Mouse (Mus musculus): ENCODE results near the gene Mier1. TPM values are rescaled to one million over a fixed set of nuclear protein-coding genes. Genes with fewer than 3 reads are reported as not detected.
"Not testable (repeated sequence)": the region's sequence is repeated elsewhere in the genome, so short reads cannot be mapped to it uniquely, and the experiment has no call there.

The Mier1 gene
- total RNA-seq, 2 experiments from 2014 or later = 42.9 to 46.6 TPM

GRCm38 (mm10) chr4:103166198-103166597 lies 52.0 kb downstream of the Mier1 start:
- not testable (repeated sequence) for DNase-seq

- no peak for DNase-seq
These were observed 57.1 kb downstream of the Mier1 start for GRCm38 (mm10) chr4:103171256-103171655.

- no peak for DNase-seq
These were observed 59.3 kb downstream of the Mier1 start for GRCm38 (mm10) chr4:103173507-103173906.

GRCm38 (mm10) chr4:103174001-103174400 lies 59.8 kb downstream of the Mier1 start:
- no peak for DNase-seq

GRCm38 (mm10) chr4:103177681-103178080 lies 63.5 kb downstream of the Mier1 start:
- no peak for DNase-seq

- peak; percentile 57 for DNase-seq
These were observed 64.6 kb downstream of the Mier1 start for GRCm38 (mm10) chr4:103178635-103179318.

GRCm38 (mm10) chr4:103179581-103179980 lies 65.4 kb downstream of the Mier1 start:
- DNase-seq = no peak

- DNase-seq = no peak
These were observed 66.2 kb downstream of the Mier1 start for GRCm38 (mm10) chr4:103180300-103180888.

GRCm38 (mm10) chr4:103188786-103189640 lies 74.8 kb downstream of the Mier1 start:
- DNase-seq = no peak

- no peak for DNase-seq
These were observed 78.2 kb downstream of the Mier1 start for GRCm38 (mm10) chr4:103192421-103192820.

GRCm38 (mm10) chr4:103197401-103197800 lies 83.2 kb downstream of the Mier1 start:
- DNase-seq = no peak

- no peak for DNase-seq
These were observed 84.9 kb downstream of the Mier1 start for GRCm38 (mm10) chr4:103199086-103199485.

- DNase-seq = no peak
These were observed 85.9 kb downstream of the Mier1 start for GRCm38 (mm10) chr4:103200046-103200445.

- no peak for DNase-seq
These were observed 89.5 kb downstream of the Mier1 start for GRCm38 (mm10) chr4:103203646-103204045.

GRCm38 (mm10) chr4:103208553-103208952 lies 94.4 kb downstream of the Mier1 start:
- no peak for DNase-seq

- DNase-seq = no peak
These were observed 99.8 kb downstream of the Mier1 start for GRCm38 (mm10) chr4:103213859-103214497.

GRCm38 (mm10) chr4:103214498-103214924 lies 100.3 kb downstream of the Mier1 start:
- peak; percentile 73 for DNase-seq

Other genes with a start within 250 kb of the Mier1 start
- not detected for gene Tctex1d1, start 135.8 kb upstream of the Mier1 start, total RNA-seq (2021)
- not detected for gene Insl5, start 87.5 kb upstream of the Mier1 start, total RNA-seq (2021)
- 1 to 10 TPM; 1.1 to 1.5 TPM for gene Wdr78, start 165 bp downstream of the Mier1 start, total RNA-seq (2021)
- 1 to 10 TPM; 8.4 to 8.8 TPM for gene Slc35d1, start 100.8 kb downstream of the Mier1 start, total RNA-seq (2021)
- gene 4921539E11Rik, start 176.5 kb downstream of the Mier1 start, total RNA-seq (2021) = not detected
- 10 to 100 TPM; 13.6 to 17.6 TPM for gene Oma1, start 199.4 kb downstream of the Mier1 start, total RNA-seq (2021)

Data from heart, postnatal 4 days (tissue).